In the genomic region with DNA sequence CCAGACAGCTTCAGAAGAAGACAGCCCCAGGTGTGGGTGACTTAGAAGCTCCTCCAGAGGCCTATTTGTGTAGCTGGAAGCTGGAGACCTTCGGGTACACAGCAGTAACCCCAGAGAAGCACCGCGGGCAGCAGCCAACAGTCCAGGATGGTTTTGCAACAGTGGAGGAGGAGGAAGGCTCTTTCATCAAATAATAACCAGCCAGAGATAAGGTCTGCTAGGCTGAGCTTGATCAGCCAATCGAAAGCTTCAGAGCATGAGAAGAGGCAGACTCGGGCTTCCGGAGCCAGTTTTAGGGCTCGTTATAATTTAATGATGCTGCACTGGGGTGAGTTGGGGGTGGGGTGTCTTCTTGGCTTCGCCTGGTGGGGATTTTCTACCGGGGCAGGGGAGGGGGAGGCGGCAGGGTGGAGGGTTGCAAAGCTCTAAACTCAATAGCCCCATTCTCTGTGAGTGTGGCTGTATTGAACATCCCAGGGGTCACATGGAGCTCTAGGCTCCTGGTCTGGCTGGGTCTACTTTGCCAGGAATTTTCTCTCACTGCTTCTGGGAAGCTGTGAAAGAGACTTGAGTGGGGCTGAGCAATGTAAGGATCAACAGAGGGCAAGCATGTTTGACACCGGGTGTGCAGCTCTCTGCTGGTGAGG, we compare ENCODE assay signal across 8 mouse cellular contexts. TPM values are rescaled to one million over a fixed set of nuclear protein-coding genes. Genes with fewer than 3 reads are reported as not detected.
A peak's percentile ranks its signal among the peaks of the same experiment; 100 is the strongest.
DNase-seq lines count a peak whose midpoint lies in the region; ATAC-seq and TF ChIP-seq lines count a peak whose summit lies in the region.

Gpam (minus strand) TSS at position 167 of the 647 bp plus-strand sequence.

- H3K4me3 ChIP-seq in left cerebral cortex, adult 2 months: no peak within 1 kb of the TSS
- H3K4me3 ChIP-seq in gastrocnemius, adult 2 months: no peak within 1 kb of the TSS
- H3K4me3 ChIP-seq in intestine, embryonic 14.5 days (ENCODE audit: low read depth, low read length): 0 out of 2 replicates have a peak within 1 kb of the TSS, but pooled peaks have one; percentile 6
- no peak within 1 kb of the TSS for H3K4me3 ChIP-seq in neural tube, embryonic 14.5 days (ENCODE audit: low read depth, low read length)

- no peaks in the 10 kb centered on the region for H3K27me3 ChIP-seq in intestine, embryonic 14.5 days (replicated peaks; ENCODE audit: control insufficient read depth, insufficient read depth, low read length)
- no peaks in the 10 kb centered on the region for H3K27me3 ChIP-seq in neural tube, embryonic 14.5 days (ENCODE audit: control insufficient read depth, insufficient read depth, low read length)

- DNase-seq in left cerebral cortex, adult 2 months (ENCODE audit: extremely low spot score in 1 of 2, low spot score in 2 of 2): no peak
- DNase-seq in left cerebral cortex, adult 11 months (ENCODE audit: low spot score): no peak
- DNase-seq in gastrocnemius, adult 2 months: no peak
- DNase-seq in intestine, embryonic 14.5 days (ENCODE audit: low spot score): no peak
- peak; percentile 37 for DNase-seq in liver
- DNase-seq in B cell, adult 2 months: no peak
- DNase-seq in cerebellum, adult 9-11 months: no peak

- no peak for TF ChIP-seq CTCF in left cerebral cortex, adult 2 months (IDR thresholded peaks at IDR 0.05)
- no peak for TF ChIP-seq CTCF in gastrocnemius, adult 2 months (IDR thresholded peaks at IDR 0.05)

- 0 out of 2 replicates have a peak, but pooled peaks have one; percentile 43 for ATAC-seq in intestine, embryonic 14.5 days (replicated peaks; ENCODE audit: low FRiP score, low TSS enrichment, low read depth)
- no peak for ATAC-seq in neural tube, embryonic 14.5 days (ENCODE audit: low read depth)

- intact Hi-C loops in left cerebral cortex, adult 2 months (cut with DNase I): no loop called here
- intact Hi-C loops in gastrocnemius, adult 2 months (cut with DNase I): no loop called here

- H3K4me2 ChIP-seq in intestine, embryonic 14.5 days (ENCODE audit: low read length): peak within 1 kb of the TSS; percentile 22
- no peak within 1 kb of the TSS for H3K4me2 ChIP-seq in neural tube, embryonic 14.5 days (ENCODE audit: low read depth, low read length)

- no peak within 1 kb of the TSS; the same call in 1 of the 2 replicates for H3K27ac ChIP-seq in left cerebral cortex, adult 2 months
- H3K27ac ChIP-seq in gastrocnemius, adult 2 months: no peak within 1 kb of the TSS
- no peak within 1 kb of the TSS for H3K27ac ChIP-seq in intestine, embryonic 14.5 days (ENCODE audit: low read depth)
- no peak within 1 kb of the TSS for H3K27ac ChIP-seq in neural tube, embryonic 14.5 days (ENCODE audit: low read depth, low read length)

- H3K9ac ChIP-seq in intestine, embryonic 14.5 days (ENCODE audit: low read length): no peak within 1 kb of the TSS
- no peak within 1 kb of the TSS for H3K9ac ChIP-seq in neural tube, embryonic 14.5 days (replicated peaks; ENCODE audit: low read depth, low read length)

- H3K36me3 ChIP-seq in intestine, embryonic 14.5 days (ENCODE audit: control insufficient read depth, insufficient read depth, low read length): no peaks in the 10 kb centered on the region
- H3K36me3 ChIP-seq in neural tube, embryonic 14.5 days (ENCODE audit: control insufficient read depth, insufficient read depth, low read length): no peaks in the 10 kb centered on the region

- H3K4me1 ChIP-seq in intestine, embryonic 14.5 days (replicated peaks; ENCODE audit: control insufficient read depth, insufficient read depth, low read length): peaks cover 4% of the 10 kb centered on the region; the same call in 1 of the 2 replicates
- H3K4me1 ChIP-seq in neural tube, embryonic 14.5 days (ENCODE audit: control insufficient read depth, insufficient read depth, low read length): no peaks in the 10 kb centered on the region

- H3K9me3 ChIP-seq in intestine, embryonic 14.5 days (ENCODE audit: control insufficient read depth, low read length): no peaks in the 10 kb centered on the region
- no peaks in the 10 kb centered on the region for H3K9me3 ChIP-seq in neural tube, embryonic 14.5 days (ENCODE audit: control insufficient read depth, low read length)

- 54% methylated on average over 11 of the region's 11 CpGs for WGBS in intestine, embryonic 14.5 days
- whole genome bisulfite sequencing in neural tube, embryonic 14.5 days: 65% methylated on average over 11 of the region's 11 CpGs

RNA-seq across cellular contexts. Expression of gene Gpam, which starts in this region (rescaled TPM):
- total RNA-seq in left cerebral cortex, adult 2 months (2021): 10 to 100 TPM; 35.9 to 36.6 TPM
- total RNA-seq in gastrocnemius, adult 2 months (2021): 100 to 1,000 TPM in 1 of 2 experiments, 10 to 100 TPM in 1; 69.0 to 124 TPM
- 22.6 and 24.1 TPM in 2 replicates for polyA plus RNA-seq in intestine, embryonic 14.5 days (2014; fragmentation: Nextera tagmentation; extraction: Ambion mirVana)
- 22.7 and 28.6 TPM in 2 replicates for polyA plus RNA-seq in neural tube, embryonic 14.5 days (2014; fragmentation: Nextera tagmentation; extraction: Ambion mirVana)
